Mouse (Mus musculus) heart, embryonic 12.5 days (tissue): ENCODE results near the gene Cacna2d3. TPM values are rescaled to one million over a fixed set of nuclear protein-coding genes. Genes with fewer than 3 reads are reported as not detected.

ENCODE experiments used
- ATAC-seq: fragments of 200-750 bp; cut with Nextera tagmentation; 2 replicates; pipeline ENCODE4 v1.8.0; 2017; ENCODE audit warnings: moderate TSS enrichment, moderate library complexity; ENCODE audit not compliant: insufficient number of reproducible peaks, low FRiP score
- H3K27ac ChIP-seq: fragments of 300-500 bp; sonication (generic); 2 replicates; pipeline ENCODE4 v1.5.1; 2016; ENCODE audit warnings: mild to moderate bottlenecking, moderate library complexity; ENCODE audit not compliant: poor library complexity, severe bottlenecking
- H3K27me3 ChIP-seq: fragments of 300-500 bp; sonication (generic); replicated peaks from 2 replicates; pipeline ENCODE4 v1.6.1; 2016; ENCODE audit warnings: mild to moderate bottlenecking, moderate library complexity
- H3K36me3 ChIP-seq: fragments of 300-500 bp; sonication (generic); 2 replicates; pipeline ENCODE4 v1.6.1; 2016; ENCODE audit warnings: mild to moderate bottlenecking, moderate library complexity
- H3K4me1 ChIP-seq: fragments of 300-500 bp; sonication (generic); replicated peaks from 2 replicates; pipeline ENCODE4 v1.6.1; 2016; ENCODE audit warnings: mild to moderate bottlenecking
- H3K4me2 ChIP-seq: fragments of 300-500 bp; sonication (generic); 2 replicates; pipeline ENCODE4 v1.6.1; 2016; ENCODE audit warnings: mild to moderate bottlenecking, moderate library complexity
- H3K4me3 ChIP-seq: fragments of 300-500 bp; sonication (generic); 2 replicates; pipeline ENCODE4 v1.5.1; 2016; ENCODE audit warnings: mild to moderate bottlenecking
- H3K9ac ChIP-seq: fragments of 300-500 bp; sonication (generic); 2 replicates; pipeline ENCODE4 v1.6.1; 2016; ENCODE audit warnings: mild to moderate bottlenecking, moderate library complexity
- H3K9me3 ChIP-seq: fragments of 300-500 bp; sonication (generic); replicated peaks from 2 replicates; pipeline ENCODE4 v1.6.1; 2016; ENCODE audit warnings: mild to moderate bottlenecking, moderate library complexity
- WGBS: fragments of 180-500 bp; shearing (Covaris S2); methylation state at CpG from one replicate; pipeline ENCODE4 v1.1.7; 2016; 5-methylcytosine and 5-hydroxymethylcytosine counted together
- polyA plus RNA-seq: library from polyadenylated mRNA; unstranded; fragments of >200 nt; fragmentation: Nextera tagmentation; extraction: Ambion mirVana; gene quantifications from 2 replicates; pipeline ENCODE4 v1.2.1, GENCODE M21; 2016

Cacna2d3 gene
- polyA plus RNA-seq, 1 experiment from 2014 or later: 1.3 TPM

DNA sequence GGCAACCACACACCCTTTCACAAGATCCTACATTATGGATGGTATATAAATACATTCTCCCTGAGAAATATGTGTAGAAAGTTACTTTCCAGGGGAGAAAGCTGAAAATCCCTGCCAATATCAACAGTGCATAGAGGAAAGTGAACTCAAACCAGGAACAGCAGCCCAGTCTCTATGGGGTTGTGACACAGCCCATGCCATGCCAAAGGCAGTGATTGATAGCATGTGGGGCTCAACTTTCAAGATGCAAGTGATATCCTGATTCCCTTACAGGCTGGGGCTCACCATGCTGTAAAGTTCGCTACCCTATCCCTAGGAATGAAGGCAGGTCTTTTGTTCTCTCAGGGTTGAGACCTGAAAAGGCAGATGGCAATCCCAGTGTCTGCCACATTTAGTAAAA, 229.9 kb downstream of the Cacna2d3 start:
- no peak for ATAC-seq
- WGBS: 69% methylated on average over 1 of the region's 1 CpGs
- Histone ChIP-seq H3K4me2 (no peak overlapping the region), H3K36me3 (no peaks in the 10 kb centered on the region), H3K9me3 (no peaks in the 10 kb centered on the region), H3K9ac (no peak overlapping the region), H3K4me3 (no peak overlapping the region), H3K4me1 (no peaks in the 10 kb centered on the region), H3K27me3 (no peaks in the 10 kb centered on the region), H3K27ac (no peak overlapping the region)

- no peak for ATAC-seq
- Histone ChIP-seq H3K36me3 (no peaks in the 10 kb centered on the region), H3K9me3 (no peaks in the 10 kb centered on the region), H3K4me2 (no peak overlapping the region), H3K9ac (no peak overlapping the region), H3K27me3 (no peaks in the 10 kb centered on the region), H3K4me3 (no peak overlapping the region), H3K4me1 (no peaks in the 10 kb centered on the region), H3K27ac (no peak overlapping the region)
- 67% methylated on average over 1 of the region's 1 CpGs for WGBS
Observed at GRCm38 (mm10) chr14:29485416-29485815, 236.2 kb downstream of the Cacna2d3 start.

- Histone ChIP-seq H3K36me3 (no peaks in the 10 kb centered on the region), H3K9me3 (no peaks in the 10 kb centered on the region), H3K4me1 (no peaks in the 10 kb centered on the region), H3K27ac (no peak overlapping the region), H3K4me3 (no peak overlapping the region), H3K27me3 (no peaks in the 10 kb centered on the region), H3K9ac (no peak overlapping the region), H3K4me2 (no peak overlapping the region)
- ATAC-seq: no peak
- 74% methylated on average over 6 of the region's 6 CpGs for WGBS
Observed at GRCm38 (mm10) chr14:29478403-29478983, 243.2 kb downstream of the Cacna2d3 start.

GRCm38 (mm10) chr14:29464277-29464676, 257.4 kb downstream of the Cacna2d3 start:
- no peak overlapping the region for H3K4me3 ChIP-seq
- 80% methylated on average over 2 of the region's 2 CpGs for WGBS
- no peak overlapping the region for H3K4me2 ChIP-seq
- no peaks in the 10 kb centered on the region for H3K27me3 ChIP-seq
- no peaks in the 10 kb centered on the region for H3K4me1 ChIP-seq
- no peaks in the 10 kb centered on the region for H3K9me3 ChIP-seq
- H3K36me3 ChIP-seq: no peaks in the 10 kb centered on the region
- ATAC-seq: no peak
- H3K27ac ChIP-seq: no peak overlapping the region
- H3K9ac ChIP-seq: no peak overlapping the region

- no peak for ATAC-seq
- WGBS: 85% methylated on average over 3 of the region's 3 CpGs
- Histone ChIP-seq H3K9ac (no peak overlapping the region), H3K36me3 (no peaks in the 10 kb centered on the region), H3K4me1 (no peaks in the 10 kb centered on the region), H3K4me2 (no peak overlapping the region), H3K27ac (no peak overlapping the region), H3K9me3 (no peaks in the 10 kb centered on the region), H3K27me3 (no peaks in the 10 kb centered on the region; the same call in 1 of the 2 replicates), H3K4me3 (no peak overlapping the region)
Observed at GRCm38 (mm10) chr14:29449203-29449602, 272.5 kb downstream of the Cacna2d3 start.

DNA sequence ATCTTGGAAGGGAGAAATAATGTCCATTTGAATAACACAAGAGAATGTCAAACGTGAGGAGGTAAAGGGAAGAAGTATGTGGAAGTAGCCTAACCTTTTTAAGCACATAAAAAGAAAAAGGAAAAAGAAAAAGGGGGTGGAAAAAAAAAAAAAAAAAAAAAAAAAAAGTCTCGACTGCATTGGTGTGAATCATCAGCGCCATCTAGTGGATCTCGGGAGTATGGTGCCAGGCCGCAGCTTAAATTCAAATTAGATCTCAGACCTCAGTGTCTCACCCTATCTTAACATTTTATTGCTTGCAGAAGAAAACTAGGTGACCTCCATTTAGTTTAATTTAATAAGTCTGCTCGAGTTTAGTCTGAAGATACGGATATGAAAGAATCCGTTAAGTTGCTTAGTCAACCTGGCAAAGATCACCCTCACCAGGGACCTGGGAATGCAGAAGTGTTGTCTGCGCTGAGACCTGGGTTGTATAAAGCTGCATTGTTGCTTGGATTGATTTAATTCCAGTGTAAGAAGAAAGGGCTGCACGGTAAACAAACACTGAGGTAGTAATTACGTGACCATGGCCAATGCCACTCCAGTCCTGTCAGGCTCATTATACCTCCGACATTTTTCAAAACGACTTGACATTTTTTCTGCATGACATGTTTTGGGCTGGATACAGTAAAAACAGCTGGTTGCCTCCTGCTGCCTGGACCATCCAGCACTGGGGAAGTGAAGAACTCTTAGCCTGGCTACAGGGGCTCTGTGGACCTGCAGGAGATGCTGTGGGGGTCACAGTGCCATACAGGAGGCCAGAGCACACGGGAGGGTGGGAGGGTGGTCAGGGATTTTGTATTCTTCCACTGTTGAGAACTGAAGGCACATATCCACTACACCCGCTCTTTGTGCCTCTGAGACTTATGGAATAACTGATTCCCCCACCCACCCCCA, 278.3 kb downstream of the Cacna2d3 start:
- ATAC-seq: no peak
- Histone ChIP-seq H3K27ac (no peak overlapping the region), H3K4me1 (peaks cover 5% of the 10 kb centered on the region), H3K36me3 (no peaks in the 10 kb centered on the region), H3K9me3 (no peaks in the 10 kb centered on the region), H3K4me3 (no peak overlapping the region), H3K4me2 (no peak overlapping the region), H3K9ac (no peak overlapping the region), H3K27me3 (peaks cover 3% of the 10 kb centered on the region; the same call in 1 of the 2 replicates)
- WGBS: 31% methylated on average over 15 of the region's 15 CpGs

GRCm38 (mm10) chr14:29442476-29442875, 279.2 kb downstream of the Cacna2d3 start:
- H3K27me3 ChIP-seq: peaks cover 3% of the 10 kb centered on the region; the same call in 1 of the 2 replicates
- H3K36me3 ChIP-seq: no peaks in the 10 kb centered on the region
- 40% methylated on average over 4 of the region's 4 CpGs for whole genome bisulfite sequencing
- H3K27ac ChIP-seq: no peak overlapping the region
- ATAC-seq: no peak
- no peak overlapping the region for H3K4me2 ChIP-seq
- H3K9ac ChIP-seq: no peak overlapping the region
- no peak overlapping the region for H3K4me3 ChIP-seq
- peaks cover 10% of the 10 kb centered on the region for H3K4me1 ChIP-seq
- no peaks in the 10 kb centered on the region for H3K9me3 ChIP-seq

GRCm38 (mm10) chr14:29438666-29439065, 283.0 kb downstream of the Cacna2d3 start:
- peak; percentile 42; the same call in 1 of the 2 replicates for ATAC-seq
- Histone ChIP-seq H3K36me3 (no peaks in the 10 kb centered on the region), H3K4me2 (no peak overlapping the region), H3K9me3 (no peaks in the 10 kb centered on the region), H3K9ac (no peak overlapping the region), H3K27me3 (0 out of 2 replicates have a peak, but pooled peaks cover 3% of the 10 kb centered on the region), H3K4me3 (no peak overlapping the region), H3K4me1 (peaks cover 10% of the 10 kb centered on the region), H3K27ac (no peak overlapping the region)
- 43% methylated on average over 7 of the region's 7 CpGs for WGBS

DNA sequence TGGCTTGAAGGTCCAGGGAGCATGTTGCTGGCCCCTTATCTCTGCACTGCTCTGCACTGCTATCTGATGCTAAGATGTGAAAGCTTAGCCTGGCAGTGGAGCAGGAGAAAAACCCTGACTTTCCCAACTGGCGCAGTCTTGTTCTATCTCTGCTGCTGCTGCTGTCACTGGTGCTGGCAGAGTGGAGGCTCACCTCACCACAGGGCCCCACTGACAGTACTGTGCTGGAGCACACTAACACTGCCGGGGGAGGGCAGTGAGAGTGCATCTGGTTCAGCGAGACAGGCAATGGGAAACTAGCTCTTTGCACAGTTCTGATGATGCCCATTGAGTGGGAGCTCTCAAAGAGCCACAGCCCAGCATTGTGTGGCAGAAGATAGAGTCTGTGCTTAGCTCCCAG, 283.4 kb downstream of the Cacna2d3 start:
- Histone ChIP-seq H3K9ac (no peak overlapping the region), H3K4me3 (no peak overlapping the region), H3K27ac (no peak overlapping the region), H3K4me2 (no peak overlapping the region), H3K27me3 (no peaks in the 10 kb centered on the region), H3K36me3 (no peaks in the 10 kb centered on the region), H3K9me3 (no peaks in the 10 kb centered on the region), H3K4me1 (peaks cover 10% of the 10 kb centered on the region)
- peak; percentile 11; the same call in 1 of the 2 replicates for ATAC-seq
- 47% methylated on average over 3 of the region's 3 CpGs for WGBS

GRCm38 (mm10) chr14:29435203-29435602, 286.5 kb downstream of the Cacna2d3 start:
- H3K4me2 ChIP-seq: no peak overlapping the region
- no peak overlapping the region for H3K27ac ChIP-seq
- H3K27me3 ChIP-seq: no peaks in the 10 kb centered on the region
- no peak for ATAC-seq
- no peaks in the 10 kb centered on the region for H3K36me3 ChIP-seq
- peaks cover 10% of the 10 kb centered on the region for H3K4me1 ChIP-seq
- no peaks in the 10 kb centered on the region for H3K9me3 ChIP-seq
- H3K9ac ChIP-seq: no peak overlapping the region
- H3K4me3 ChIP-seq: no peak overlapping the region

GRCm38 (mm10) chr14:29433716-29434115, 287.9 kb downstream of the Cacna2d3 start:
- H3K36me3 ChIP-seq: no peaks in the 10 kb centered on the region
- peaks cover 8% of the 10 kb centered on the region for H3K4me1 ChIP-seq
- no peaks in the 10 kb centered on the region for H3K27me3 ChIP-seq
- no peak overlapping the region for H3K9ac ChIP-seq
- no peaks in the 10 kb centered on the region for H3K9me3 ChIP-seq
- ATAC-seq: no peak
- H3K4me3 ChIP-seq: no peak overlapping the region
- H3K4me2 ChIP-seq: no peak overlapping the region
- no peak overlapping the region for H3K27ac ChIP-seq
- 82% methylated on average over 3 of the region's 3 CpGs for WGBS
